Mouse (Mus musculus) CH12.LX (cell line): ENCODE measurements around the gene Hist1h3g.

Experiments used
- CTCF ChIP-seq, 2 experiments: IDR thresholded peaks in 1 of 2; conservative IDR thresholded peaks in 1 of 2; 2 replicates each; pipeline ENCODE4 v1.5.1; 2011 to 2012; ENCODE audit warnings: low read depth in 2 of 2, low read length in 2 of 2, improper control_type of control experiment in 1 of 2, inconsistent platforms in 1 of 2, mild to moderate bottlenecking in 1 of 2, moderate library complexity in 1 of 2
- POLR2A ChIP-seq: IDR thresholded peaks from 2 replicates; pipeline ENCODE4 v1.6.1; 2011; ENCODE audit warnings: low read depth, mild to moderate bottlenecking, improper control_type of control experiment, low read length

- TF ChIP-seq CTCF (conservative IDR thresholded peaks at IDR 0.05 in 1 of 2, IDR thresholded peaks at IDR 0.05 in 1 of 2; ENCODE audit: low read depth in 2 of 2, low read length in 2 of 2) (no peak), POLR2A (no peak)
These were observed 19.2 kb upstream of the Hist1h3g start for GRCm38 (mm10) chr13:23515826-23516620.
